In genomic region chr12:79725711-79726110, GRCm38 (mm10) we compare ENCODE assay signal across 19 mouse cellular contexts.
DNase-seq lines count a peak whose midpoint lies in the region; ATAC-seq and TF ChIP-seq lines count a peak whose summit lies in the region.
"Had no signal": no experiment of that assay in that cellular context is flagged by ENCODE, and none has a peak within 500 bp of the region (broad histone marks: within the 10 kb centered on the region; RNA-seq: fewer than 3 reads in every experiment).

No protein-coding gene starts in this region.

- TF ChIP-seq CTCF in hindbrain, postnatal 0 days (IDR thresholded peaks at IDR 0.05; ENCODE audit: low read depth), result no peak

- no peak for ATAC-seq in hindbrain, postnatal 0 days
- ATAC-seq: forebrain, embryonic 15.5 days; Patski had no signal

- H3K36me3 ChIP-seq in hindbrain, embryonic 10.5 days, result peaks cover 11% of the 10 kb centered on the region; the same call in 1 of the 2 replicates
- no peaks in the 10 kb centered on the region for H3K36me3 ChIP-seq in hindbrain, postnatal 0 days (ENCODE audit: insufficient read depth, low read length)
- H3K36me3 ChIP-seq: heart, embryonic 15.5 days had no signal

- H3K4me1 ChIP-seq in hindbrain, embryonic 10.5 days (replicated peaks), result peaks cover 19% of the 10 kb centered on the region
- no peaks in the 10 kb centered on the region for H3K4me1 ChIP-seq in hindbrain, postnatal 0 days (ENCODE audit: insufficient read depth, low read length)
- H3K4me1 ChIP-seq: heart, embryonic 10.5 days had no signal

- H3K9me3 ChIP-seq in hindbrain, embryonic 10.5 days, result peaks cover 19% of the 10 kb centered on the region
- peaks cover 7% of the 10 kb centered on the region; the same call in 1 of the 2 replicates for H3K9me3 ChIP-seq in hindbrain, postnatal 0 days (ENCODE audit: low read length)

- no peak overlapping the region for H3K4me3 ChIP-seq in hindbrain, embryonic 10.5 days
- no peak overlapping the region for H3K4me3 ChIP-seq in hindbrain, postnatal 0 days (ENCODE audit: low read length)
- H3K4me3 ChIP-seq: embryonic facial prominence, embryonic 12.5 days; forebrain, embryonic 15.5 days; heart, embryonic 10.5 days; heart, embryonic 15.5 days had no signal

- 0 out of 2 replicates have a peak overlapping the region, but pooled peaks have one; percentile 25 for H3K27ac ChIP-seq in hindbrain, embryonic 10.5 days
- no peak overlapping the region for H3K27ac ChIP-seq in hindbrain, postnatal 0 days
- H3K27ac ChIP-seq: embryonic facial prominence, embryonic 12.5 days; forebrain, embryonic 15.5 days; heart, embryonic 10.5 days; heart, embryonic 15.5 days; hindbrain, embryonic 14.5 days had no signal

- no peak overlapping the region for H3K9ac ChIP-seq in hindbrain, postnatal 0 days (replicated peaks; ENCODE audit: low read length)
- H3K9ac ChIP-seq: embryonic facial prominence, embryonic 12.5 days; forebrain, embryonic 15.5 days; heart, embryonic 15.5 days; hindbrain, embryonic 14.5 days had no signal

- DNase-seq in hindbrain, embryonic 10.5 days (ENCODE audit: low spot score), result no peak
- no peak for DNase-seq in hindbrain, postnatal 0 days (ENCODE audit: low spot score)
- peak; percentile 17 for DNase-seq in right cerebral cortex, adult 18-20 months
- no peak for DNase-seq in right cerebral cortex, postnatal 25 days
- peak; percentile 70 for DNase-seq in brain, adult 2 months (ENCODE audit: low read depth, low spot score)
- DNase-seq in telencephalon, adult 2 months (ENCODE audit: low read depth, low spot score), result peak; percentile 58
- no peak for DNase-seq in kidney, postnatal 4 days
- no peak for DNase-seq in T-cell, adult 2 months (ENCODE audit: low spot score)
- DNase-seq: adrenal gland, adult 8-10 months; adrenal gland, postnatal 36 days; cerebellum, adult 11 months; cerebellum, adult 8-10 months; cerebellum, postnatal 14 days had no signal

- no peak overlapping the region for H3K4me2 ChIP-seq in hindbrain, postnatal 0 days (ENCODE audit: low read depth, low read length)
- H3K4me2 ChIP-seq: embryonic facial prominence, embryonic 12.5 days; forebrain, embryonic 15.5 days; heart, embryonic 15.5 days; hindbrain, embryonic 14.5 days had no signal

- H3K27me3 ChIP-seq in hindbrain, embryonic 10.5 days (ENCODE audit: insufficient read depth, poor library complexity, severe bottlenecking), result no peaks in the 10 kb centered on the region
- no peaks in the 10 kb centered on the region for H3K27me3 ChIP-seq in hindbrain, postnatal 0 days (ENCODE audit: insufficient read depth, low read length)
- H3K27me3 ChIP-seq: embryonic facial prominence, embryonic 12.5 days; forebrain, embryonic 15.5 days; heart, embryonic 15.5 days; Patski had no signal

Comparison
In these comparisons a context has a peak if more than half of its experiments do, and no peak if none do; other contexts are left out.
1. DNase-seq: peak in right cerebral cortex, adult 18-20 months (single experiment), brain, adult 2 months (single experiment) and telencephalon, adult 2 months (single experiment); none in hindbrain, embryonic 10.5 days (single experiment), hindbrain, postnatal 0 days (single experiment), right cerebral cortex, postnatal 25 days (single experiment), kidney, postnatal 4 days (0 of 2) and T-cell, adult 2 months (single experiment).